Mouse (Mus musculus): ENCODE data around the gene Bri3bp. TPM values are rescaled to one million over a fixed set of nuclear protein-coding genes. Genes with fewer than 3 reads are reported as not detected.

The Bri3bp gene
- polyA plus RNA-seq, 1 experiment from 2014 or later: 32.4 TPM

DNA sequence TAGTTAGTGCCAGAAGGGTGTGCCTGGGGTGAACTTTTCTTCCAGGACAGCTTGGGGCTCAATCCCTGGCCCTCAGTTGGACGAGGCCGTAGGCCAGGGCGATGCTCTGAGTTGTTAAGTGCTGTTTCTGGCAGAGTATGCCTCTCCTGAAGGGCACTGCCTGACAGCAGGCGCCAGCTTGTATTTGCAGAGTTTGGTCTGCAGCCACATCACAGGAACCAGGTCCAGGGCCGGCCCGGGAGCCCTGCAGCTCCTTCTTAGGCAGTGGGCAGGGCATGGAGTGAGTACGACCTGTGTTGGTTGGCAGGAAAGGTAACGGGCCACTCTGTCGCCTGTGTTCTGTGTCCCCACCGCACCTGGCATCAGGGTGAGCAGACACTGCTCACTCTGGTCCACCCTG lies 49.7 kb downstream of the Bri3bp start:
- 87% methylated on average over 10 of the region's 10 CpGs for WGBS
- 0 out of 2 replicates have a peak, but pooled peaks cover 2% of the 10 kb centered on the region for H3K4me1 ChIP-seq
- H3K4me2 ChIP-seq: no peak overlapping the region
- no peaks in the 10 kb centered on the region for H3K9me3 ChIP-seq
- H3K36me3 ChIP-seq: peaks cover 77% of the 10 kb centered on the region
- no peak for ATAC-seq (ENCODE audit: insufficient number of reproducible peaks, low FRiP score, low TSS enrichment, low read depth)
- H3K27me3 ChIP-seq: no peaks in the 10 kb centered on the region
- H3K9ac ChIP-seq: no peak overlapping the region
- H3K4me3 ChIP-seq: no peak overlapping the region
- H3K27ac ChIP-seq: no peak overlapping the region

DNA sequence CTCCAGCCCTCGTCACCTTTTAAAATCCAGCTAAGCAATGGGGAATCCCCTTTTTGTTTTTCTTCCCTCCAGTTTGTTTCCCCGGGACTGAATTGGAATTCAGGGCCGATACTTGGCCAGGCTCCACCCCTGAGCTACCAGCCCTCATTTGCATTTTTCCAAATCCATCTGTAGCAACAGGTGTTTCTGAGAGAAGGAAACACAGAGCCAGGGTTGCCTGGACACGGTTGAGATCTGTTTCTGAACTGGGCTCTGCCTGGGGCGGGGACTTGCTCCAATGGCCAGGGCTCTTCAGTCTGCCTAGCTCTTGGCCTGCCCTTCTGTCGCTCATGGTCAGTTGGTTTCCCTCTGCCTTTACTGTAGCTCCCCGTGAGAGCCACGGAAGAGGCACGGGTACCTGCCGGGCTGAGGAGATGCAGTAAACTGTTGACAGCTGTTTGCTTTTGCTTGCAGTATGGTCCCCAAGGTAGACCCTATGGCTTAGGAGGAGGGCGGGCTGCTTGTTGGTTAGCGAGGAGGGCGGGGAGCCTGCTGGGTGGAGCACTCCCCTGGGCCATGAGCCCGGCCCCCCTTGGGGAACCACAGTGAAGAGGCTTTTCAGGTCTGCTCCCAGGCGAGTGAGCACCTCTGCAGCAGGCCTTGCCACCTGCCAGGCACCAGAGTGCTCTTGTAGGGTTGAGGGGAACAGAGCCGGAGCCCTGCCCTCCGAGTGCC lies 51.2 kb downstream of the Bri3bp start:
- H3K36me3 ChIP-seq: peaks cover 67% of the 10 kb centered on the region
- WGBS: 67% methylated on average over 17 of the region's 17 CpGs
- H3K27me3 ChIP-seq: no peaks in the 10 kb centered on the region
- H3K9me3 ChIP-seq: no peaks in the 10 kb centered on the region
- no peak for ATAC-seq (ENCODE audit: insufficient number of reproducible peaks, low FRiP score, low TSS enrichment, low read depth)
- no peak overlapping the region for H3K4me2 ChIP-seq
- no peak overlapping the region for H3K9ac ChIP-seq
- no peak overlapping the region for H3K27ac ChIP-seq
- H3K4me3 ChIP-seq: no peak overlapping the region
- 0 out of 2 replicates have a peak, but pooled peaks cover 2% of the 10 kb centered on the region for H3K4me1 ChIP-seq

DNA sequence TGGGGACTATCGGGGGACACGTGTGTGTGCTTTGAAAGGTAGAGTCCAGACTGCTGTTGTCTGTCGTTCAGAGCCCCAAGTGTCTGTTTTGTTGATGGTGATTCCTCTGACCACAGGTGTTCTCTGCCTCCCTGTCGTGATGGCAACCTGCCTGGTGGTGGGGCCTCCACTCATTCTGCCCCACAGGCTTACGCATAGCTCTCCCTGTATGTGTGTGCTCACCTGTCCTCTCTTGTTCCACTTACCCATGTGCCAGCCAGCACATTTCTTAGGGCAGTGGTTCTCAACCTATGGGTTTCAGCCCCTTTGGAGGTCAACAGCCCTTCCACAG lies 51.7 kb downstream of the Bri3bp start:
- Histone ChIP-seq H3K9ac (no peak overlapping the region), H3K9me3 (no peaks in the 10 kb centered on the region), H3K36me3 (peaks cover 62% of the 10 kb centered on the region), H3K27ac (no peak overlapping the region), H3K27me3 (no peaks in the 10 kb centered on the region), H3K4me1 (peaks cover 5% of the 10 kb centered on the region), H3K4me2 (no peak overlapping the region), H3K4me3 (no peak overlapping the region)
- WGBS: 72% methylated on average over 5 of the region's 5 CpGs
- ATAC-seq (ENCODE audit: insufficient number of reproducible peaks, low FRiP score, low TSS enrichment, low read depth): no peak

DNA sequence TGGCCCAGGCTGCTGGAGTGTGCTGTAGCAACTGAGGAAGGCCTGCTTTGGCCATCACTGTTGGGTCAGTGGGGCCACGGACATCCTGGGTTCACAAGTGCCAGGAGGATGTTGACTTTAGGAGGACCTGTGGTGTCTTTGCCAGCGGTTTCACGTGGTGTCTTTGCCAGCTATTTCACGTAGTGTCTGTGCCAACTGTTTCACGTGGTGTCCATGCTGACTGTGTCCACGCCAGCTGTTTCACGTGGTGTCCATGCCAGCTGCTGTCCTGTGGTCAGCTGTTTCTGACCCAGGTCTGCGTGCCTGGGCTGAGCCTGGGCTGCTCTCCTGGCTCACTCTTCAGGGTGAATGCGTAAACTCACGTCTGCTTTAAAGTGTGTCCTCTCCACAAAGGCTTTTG lies 54.3 kb downstream of the Bri3bp start:
- ATAC-seq (ENCODE audit: insufficient number of reproducible peaks, low FRiP score, low TSS enrichment, low read depth): no peak
- Histone ChIP-seq H3K27ac (no peak overlapping the region), H3K36me3 (peaks cover 53% of the 10 kb centered on the region), H3K9me3 (no peaks in the 10 kb centered on the region), H3K9ac (no peak overlapping the region), H3K4me2 (no peak overlapping the region), H3K4me1 (peaks cover 7% of the 10 kb centered on the region), H3K4me3 (no peak overlapping the region), H3K27me3 (no peaks in the 10 kb centered on the region)
- 89% methylated on average over 10 of the region's 10 CpGs for WGBS

DNA sequence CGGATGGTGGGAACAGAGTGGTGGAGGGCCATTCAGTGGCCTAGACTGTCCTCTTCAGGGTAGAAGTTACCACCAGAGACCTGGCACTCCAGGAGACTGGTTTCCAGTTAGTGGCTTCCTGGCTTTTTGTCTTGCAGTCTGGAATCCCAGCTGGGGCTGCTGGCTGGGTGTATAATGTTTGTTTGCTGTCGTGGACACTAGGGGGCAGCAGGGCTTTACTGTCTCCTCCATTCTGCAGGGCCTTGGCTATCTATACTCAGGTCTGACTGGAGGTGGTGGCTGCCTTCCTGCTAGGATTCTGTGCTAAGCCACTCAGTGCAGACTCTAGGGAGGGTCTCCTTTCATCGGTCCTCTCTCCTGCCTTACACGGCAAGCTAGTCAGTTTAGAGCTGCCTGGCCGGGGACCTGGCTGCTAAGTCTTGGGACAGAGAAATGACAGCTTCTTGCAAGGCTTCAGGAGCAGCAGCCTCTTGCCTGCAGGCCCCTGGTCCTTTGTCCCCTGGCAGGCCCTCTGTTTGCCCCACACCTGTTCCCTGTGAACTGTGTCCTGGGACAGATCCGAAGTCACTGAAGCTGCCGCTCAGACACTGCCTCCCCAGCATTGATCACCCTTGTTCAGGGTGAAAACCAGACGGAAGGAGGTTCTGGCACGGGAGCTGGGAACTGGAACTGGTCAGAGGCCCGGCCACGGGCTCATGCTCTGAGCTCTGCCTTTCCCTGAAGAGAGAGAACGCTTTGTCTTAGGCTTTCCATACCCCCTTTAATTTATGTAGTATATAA lies 56.6 kb downstream of the Bri3bp start:
- no peak for ATAC-seq (ENCODE audit: insufficient number of reproducible peaks, low FRiP score, low TSS enrichment, low read depth)
- 69% methylated on average over 12 of the region's 12 CpGs for WGBS
- no peaks in the 10 kb centered on the region for H3K9me3 ChIP-seq
- H3K4me3 ChIP-seq: no peak overlapping the region
- H3K36me3 ChIP-seq: peaks cover 40% of the 10 kb centered on the region
- peaks cover 7% of the 10 kb centered on the region for H3K4me1 ChIP-seq
- H3K9ac ChIP-seq: no peak overlapping the region
- no peak overlapping the region for H3K27ac ChIP-seq
- H3K4me2 ChIP-seq: no peak overlapping the region
- no peaks in the 10 kb centered on the region for H3K27me3 ChIP-seq

DNA sequence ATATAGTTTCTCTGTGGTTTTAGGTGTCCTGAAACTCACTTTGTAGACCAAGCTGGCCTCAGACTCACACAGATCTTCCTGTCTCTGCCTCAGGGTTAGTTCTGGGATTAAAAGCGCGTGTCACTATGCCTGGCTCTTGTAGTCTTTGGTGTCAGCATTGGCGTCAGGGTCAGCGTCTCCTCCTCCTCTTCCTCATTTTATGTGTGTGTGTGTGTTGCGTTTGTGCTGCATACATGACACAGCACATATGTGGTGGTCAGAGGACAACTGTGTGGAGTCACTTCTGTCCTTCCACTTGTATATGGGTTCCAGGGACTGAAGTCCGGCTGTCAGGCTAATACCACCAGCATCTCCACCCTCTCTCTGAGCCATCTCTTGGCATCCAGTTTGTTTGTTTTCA lies 60.1 kb downstream of the Bri3bp start:
- no peak overlapping the region for H3K27ac ChIP-seq
- no peak overlapping the region for H3K9ac ChIP-seq
- no peak overlapping the region for H3K4me2 ChIP-seq
- H3K27me3 ChIP-seq: no peaks in the 10 kb centered on the region
- peaks cover 6% of the 10 kb centered on the region for H3K4me1 ChIP-seq
- H3K9me3 ChIP-seq: no peaks in the 10 kb centered on the region
- peaks cover 39% of the 10 kb centered on the region for H3K36me3 ChIP-seq
- H3K4me3 ChIP-seq: no peak overlapping the region
- 93% methylated on average over 6 of the region's 6 CpGs for WGBS
- no peak for ATAC-seq (ENCODE audit: insufficient number of reproducible peaks, low FRiP score, low TSS enrichment, low read depth)

DNA sequence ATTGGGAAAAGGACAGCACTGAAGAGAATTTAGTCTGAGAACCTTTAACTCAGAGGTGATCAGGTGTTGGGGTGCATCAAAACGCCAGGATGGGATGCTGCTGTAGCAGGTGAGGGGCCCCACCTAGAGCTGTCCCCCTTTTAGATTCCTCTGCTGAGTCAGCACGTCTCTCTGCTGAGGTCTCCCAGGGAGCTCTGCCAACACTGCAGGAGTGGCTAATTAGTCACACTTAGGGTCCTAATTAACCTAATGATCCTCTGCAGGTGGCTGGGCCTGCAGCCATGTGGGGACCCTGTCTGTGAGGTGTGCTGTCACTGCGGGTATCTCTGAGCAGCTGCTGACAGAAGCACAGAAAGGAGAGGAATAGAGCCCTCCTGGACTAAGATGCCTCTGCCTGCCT lies 60.8 kb downstream of the Bri3bp start:
- H3K4me2 ChIP-seq: no peak overlapping the region
- peaks cover 42% of the 10 kb centered on the region for H3K36me3 ChIP-seq
- H3K9me3 ChIP-seq: no peaks in the 10 kb centered on the region
- no peaks in the 10 kb centered on the region for H3K27me3 ChIP-seq
- no peak overlapping the region for H3K9ac ChIP-seq
- peaks cover 6% of the 10 kb centered on the region for H3K4me1 ChIP-seq
- H3K4me3 ChIP-seq: no peak overlapping the region
- ATAC-seq (ENCODE audit: insufficient number of reproducible peaks, low FRiP score, low TSS enrichment, low read depth): no peak
- WGBS: 30% methylated on average over 3 of the region's 3 CpGs
- no peak overlapping the region for H3K27ac ChIP-seq

DNA sequence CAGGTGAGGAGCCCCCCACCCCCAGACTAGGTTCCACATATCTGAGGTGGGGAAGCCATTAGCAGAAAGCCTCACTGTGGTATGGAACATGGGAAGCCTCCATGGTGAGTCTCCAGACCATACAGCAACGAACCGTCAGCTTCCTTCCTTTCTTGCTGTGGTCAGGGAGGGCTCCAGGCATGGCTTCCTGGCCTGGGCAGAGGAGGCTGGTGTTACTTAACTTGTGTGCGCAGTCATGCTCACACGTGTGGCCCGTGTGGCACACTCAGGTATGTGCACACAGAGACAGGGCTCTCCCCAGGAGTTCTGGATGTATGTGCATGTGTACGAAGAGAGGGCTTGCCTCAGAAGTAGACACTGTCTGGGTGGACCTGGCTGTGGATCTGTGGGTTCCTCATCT lies 62.3 kb downstream of the Bri3bp start:
- no peak overlapping the region for H3K4me3 ChIP-seq
- no peak overlapping the region for H3K27ac ChIP-seq
- no peak overlapping the region for H3K9ac ChIP-seq
- no peak for ATAC-seq (ENCODE audit: insufficient number of reproducible peaks, low FRiP score, low TSS enrichment, low read depth)
- H3K27me3 ChIP-seq: no peaks in the 10 kb centered on the region
- WGBS: 91% methylated on average over 6 of the region's 6 CpGs
- peaks cover 51% of the 10 kb centered on the region for H3K36me3 ChIP-seq
- no peak overlapping the region for H3K4me2 ChIP-seq
- H3K4me1 ChIP-seq: no peaks in the 10 kb centered on the region
- no peaks in the 10 kb centered on the region for H3K9me3 ChIP-seq

DNA sequence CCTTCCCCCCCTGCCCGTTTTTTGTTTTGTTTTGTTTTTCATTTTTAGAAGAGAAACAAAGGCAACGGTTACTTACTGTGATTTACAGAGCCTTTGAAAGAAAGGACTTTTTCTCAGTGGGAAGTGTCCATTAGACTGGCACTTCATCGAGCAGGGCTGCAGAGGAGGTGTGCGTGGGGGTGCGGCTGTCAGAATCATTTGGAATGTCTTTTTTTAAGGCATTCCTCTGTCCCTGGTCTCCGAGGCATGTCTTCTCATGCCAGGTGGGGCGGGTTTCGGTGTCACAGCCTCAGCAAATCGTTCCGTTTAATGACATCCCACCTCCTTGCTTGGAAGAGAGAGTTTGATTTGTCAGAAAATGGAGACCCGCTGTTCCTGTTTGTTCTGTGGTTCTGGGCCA lies 63.3 kb downstream of the Bri3bp start:
- 62% methylated on average over 11 of the region's 11 CpGs for WGBS
- Histone ChIP-seq H3K9ac (no peak overlapping the region), H3K4me1 (no peaks in the 10 kb centered on the region), H3K36me3 (peaks cover 56% of the 10 kb centered on the region), H3K4me2 (no peak overlapping the region), H3K9me3 (no peaks in the 10 kb centered on the region), H3K4me3 (no peak overlapping the region), H3K27me3 (no peaks in the 10 kb centered on the region), H3K27ac (no peak overlapping the region)
- ATAC-seq (ENCODE audit: insufficient number of reproducible peaks, low FRiP score, low TSS enrichment, low read depth): no peak

DNA sequence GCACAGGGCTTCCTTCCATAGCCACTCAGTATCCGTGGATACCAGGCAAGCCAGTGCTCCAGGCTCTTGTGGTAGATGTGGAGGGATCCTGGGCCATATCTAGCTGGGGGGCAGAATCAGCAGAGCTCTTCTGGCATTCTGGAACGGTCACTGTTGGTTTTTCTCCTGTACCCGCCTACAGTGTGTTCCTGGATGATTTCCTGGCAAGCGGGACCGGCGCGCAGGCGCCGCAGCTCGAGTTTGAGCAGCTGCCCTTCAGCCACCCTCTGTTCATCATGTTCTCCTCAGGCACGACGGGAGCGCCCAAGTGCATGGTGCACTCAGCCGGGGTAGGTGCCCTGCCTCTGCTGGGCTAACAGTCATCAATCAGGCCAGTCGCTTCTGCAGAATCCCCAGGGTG lies 64.6 kb downstream of the Bri3bp start:
- no peak overlapping the region for H3K9ac ChIP-seq
- H3K9me3 ChIP-seq: no peaks in the 10 kb centered on the region
- no peaks in the 10 kb centered on the region for H3K4me1 ChIP-seq
- WGBS: 86% methylated on average over 15 of the region's 15 CpGs
- ATAC-seq (ENCODE audit: insufficient number of reproducible peaks, low FRiP score, low TSS enrichment, low read depth): no peak
- H3K27me3 ChIP-seq: no peaks in the 10 kb centered on the region
- peaks cover 64% of the 10 kb centered on the region for H3K36me3 ChIP-seq
- no peak overlapping the region for H3K4me2 ChIP-seq
- no peak overlapping the region for H3K27ac ChIP-seq
- no peak overlapping the region for H3K4me3 ChIP-seq

DNA sequence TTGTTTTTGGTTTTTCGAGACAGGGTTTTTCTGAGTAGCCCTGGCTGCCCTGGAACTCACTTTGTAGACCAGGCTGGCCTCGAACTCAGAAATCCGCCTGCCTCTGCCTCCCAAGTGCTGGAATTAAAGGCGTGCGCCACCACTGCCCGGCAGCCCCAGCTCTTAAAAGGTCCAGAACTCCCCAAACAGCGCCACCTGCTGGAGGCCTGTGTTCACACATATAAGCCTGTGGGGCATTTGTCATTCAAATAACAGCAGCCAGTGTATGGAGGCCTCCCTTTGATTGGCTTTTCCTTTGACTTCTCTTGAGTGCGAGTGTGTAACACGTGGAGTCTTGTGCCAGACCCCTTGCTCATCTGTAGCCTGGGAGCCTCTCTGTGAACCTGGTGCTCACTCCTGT lies 66.2 kb downstream of the Bri3bp start:
- Histone ChIP-seq H3K36me3 (peaks cover 78% of the 10 kb centered on the region), H3K9ac (no peak overlapping the region), H3K4me1 (no peaks in the 10 kb centered on the region), H3K9me3 (no peaks in the 10 kb centered on the region), H3K27me3 (no peaks in the 10 kb centered on the region), H3K4me2 (no peak overlapping the region), H3K4me3 (no peak overlapping the region), H3K27ac (no peak overlapping the region)
- ATAC-seq (ENCODE audit: insufficient number of reproducible peaks, low FRiP score, low TSS enrichment, low read depth): no peak
- WGBS: 93% methylated on average over 9 of the region's 9 CpGs

DNA sequence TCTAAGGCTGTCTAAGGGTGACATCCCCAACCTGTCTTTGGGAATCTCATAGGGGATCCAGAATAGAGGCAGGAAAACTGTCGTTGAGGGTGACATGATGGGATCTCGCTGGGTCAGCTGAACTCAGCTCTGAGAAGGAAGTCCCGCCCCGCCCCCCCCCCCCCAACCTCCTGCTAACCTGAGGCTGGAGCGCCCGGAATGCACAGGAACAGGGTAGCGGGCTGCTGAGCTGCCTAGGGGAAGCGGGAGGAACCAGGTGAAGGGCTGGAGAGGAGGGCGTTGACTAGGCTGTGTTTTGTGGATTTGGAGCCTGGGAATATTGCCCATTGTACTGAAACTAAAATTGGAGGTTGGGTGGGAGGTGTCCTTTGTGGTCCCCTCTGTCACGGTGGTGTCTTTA lies 66.6 kb downstream of the Bri3bp start:
- H3K27me3 ChIP-seq: no peaks in the 10 kb centered on the region
- H3K9ac ChIP-seq: no peak overlapping the region
- 88% methylated on average over 10 of the region's 10 CpGs for WGBS
- ATAC-seq (ENCODE audit: insufficient number of reproducible peaks, low FRiP score, low TSS enrichment, low read depth): no peak
- H3K4me1 ChIP-seq: no peaks in the 10 kb centered on the region
- H3K4me3 ChIP-seq: no peak overlapping the region
- H3K27ac ChIP-seq: no peak overlapping the region
- H3K4me2 ChIP-seq: no peak overlapping the region
- H3K36me3 ChIP-seq: peaks cover 78% of the 10 kb centered on the region
- no peaks in the 10 kb centered on the region for H3K9me3 ChIP-seq
